Mouse (Mus musculus): ENCODE measurements at regions not wholly inside any gene's neighbourhood (a gene's known extent, or its start where the extent isn't known, plus 50 kb on each side); places are given as distances from the start of the nearest gene placed in this dataset.

DNA sequence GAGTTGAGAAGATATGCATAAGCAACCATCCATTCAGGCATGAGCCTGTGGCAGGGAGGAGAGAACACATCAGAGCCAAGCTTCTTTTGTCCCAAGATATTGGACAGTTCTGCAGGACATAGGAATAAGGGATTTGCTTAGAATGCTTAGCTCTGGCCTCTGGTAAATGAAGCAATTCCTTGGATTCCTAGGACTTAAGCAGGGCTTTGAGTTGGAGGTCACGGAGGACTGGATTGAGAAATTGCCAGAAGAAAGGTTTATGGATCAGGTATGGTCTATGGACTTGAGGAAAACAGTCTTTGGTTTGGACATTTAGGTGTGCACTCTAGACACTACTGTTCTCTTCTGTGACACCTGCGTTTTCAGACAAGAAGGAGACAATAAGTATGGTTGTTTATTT lies 338.4 kb downstream of the Epha4 start:
- no peaks in the 10 kb centered on the region for H3K9me3 ChIP-seq (replicated peaks; ENCODE audit: control insufficient read depth, insufficient read depth, low read length, poor library complexity, severe bottlenecking)
- no peak overlapping the region for H3K27ac ChIP-seq (ENCODE audit: insufficient read depth, low read length)
- no peak overlapping the region for H3K9ac ChIP-seq (ENCODE audit: low read depth, poor library complexity, severe bottlenecking)
- no peaks in the 10 kb centered on the region for H3K27me3 ChIP-seq (ENCODE audit: control insufficient read depth, insufficient read depth, low read length, poor library complexity, severe bottlenecking)
- H3K4me3 ChIP-seq (ENCODE audit: low read depth, low read length), result no peak overlapping the region
- H3K36me3 ChIP-seq (ENCODE audit: control insufficient read depth, insufficient read depth, low read length, poor library complexity, severe bottlenecking), result no peaks in the 10 kb centered on the region
- no peaks in the 10 kb centered on the region for H3K4me1 ChIP-seq (ENCODE audit: control insufficient read depth, insufficient read depth, low read length)
- TF ChIP-seq POLR2A (IDR thresholded peaks at IDR 0.05; ENCODE audit: insufficient read depth, low read length) (no peak), CTCF (IDR thresholded peaks at IDR 0.05; ENCODE audit: low read depth, low read length) (no peak), EP300 (IDR thresholded peaks at IDR 0.05; ENCODE audit: insufficient read depth, low read depth, low read length) (no peak)

DNA sequence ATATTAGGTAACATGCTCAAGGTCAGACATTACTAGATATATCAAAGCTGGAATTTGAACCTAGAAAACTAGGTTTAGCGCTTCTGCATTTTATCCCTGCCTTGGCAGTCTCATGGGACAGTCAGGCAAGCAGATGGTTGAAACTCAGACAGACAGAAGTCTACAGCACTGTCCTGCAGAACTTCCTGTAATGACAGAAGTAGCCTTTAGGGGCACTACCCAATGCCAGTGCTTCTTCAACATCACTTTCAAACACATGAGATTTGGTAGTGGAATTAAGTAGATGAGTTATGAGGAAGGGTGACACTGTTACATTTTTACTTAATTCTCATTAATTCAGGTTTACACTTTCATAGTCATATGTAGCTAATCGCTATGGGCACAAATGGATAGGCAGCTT lies 330.9 kb downstream of the Epha4 start:
- TF ChIP-seq CTCF (IDR thresholded peaks at IDR 0.05; ENCODE audit: low read depth, low read length) (no peak), EP300 (IDR thresholded peaks at IDR 0.05; ENCODE audit: insufficient read depth, low read depth, low read length) (no peak), POLR2A (IDR thresholded peaks at IDR 0.05; ENCODE audit: insufficient read depth, low read length) (no peak)
- no peaks in the 10 kb centered on the region for H3K4me1 ChIP-seq (ENCODE audit: control insufficient read depth, insufficient read depth, low read length)

DNA sequence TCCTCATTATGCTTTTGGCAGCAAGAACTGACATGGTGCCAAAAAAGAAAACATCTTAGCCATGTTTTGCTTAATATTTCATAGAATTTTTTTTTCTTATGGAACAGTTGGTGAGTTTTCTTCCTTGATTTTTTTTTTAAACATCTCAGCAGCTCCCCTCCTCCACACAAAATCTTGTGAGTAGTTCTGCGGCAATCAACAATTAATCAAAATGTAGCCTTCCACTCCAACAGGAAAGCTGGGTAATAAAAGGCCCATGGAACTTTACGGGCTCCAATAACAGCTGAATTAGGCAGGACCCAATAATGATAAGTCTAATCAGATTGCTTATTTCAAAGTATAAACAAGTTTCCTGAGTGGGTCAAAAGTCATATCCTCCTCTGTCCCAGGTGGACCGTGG lies 324.7 kb downstream of the Epha4 start:
- H3K27ac ChIP-seq (ENCODE audit: insufficient read depth, low read length), result no peak overlapping the region
- H3K4me1 ChIP-seq (ENCODE audit: control insufficient read depth, insufficient read depth, low read length), result no peaks in the 10 kb centered on the region
- H3K27me3 ChIP-seq (ENCODE audit: control insufficient read depth, insufficient read depth, low read length, poor library complexity, severe bottlenecking), result no peaks in the 10 kb centered on the region
- no peak overlapping the region for H3K4me3 ChIP-seq (ENCODE audit: low read depth, low read length)
- H3K9ac ChIP-seq (ENCODE audit: low read depth, poor library complexity, severe bottlenecking), result no peak overlapping the region
- TF ChIP-seq POLR2A (IDR thresholded peaks at IDR 0.05; ENCODE audit: insufficient read depth, low read length) (no peak), EP300 (IDR thresholded peaks at IDR 0.05; ENCODE audit: insufficient read depth, low read depth, low read length) (no peak)
- H3K36me3 ChIP-seq (ENCODE audit: control insufficient read depth, insufficient read depth, low read length, poor library complexity, severe bottlenecking), result no peaks in the 10 kb centered on the region
- H3K9me3 ChIP-seq (replicated peaks; ENCODE audit: control insufficient read depth, insufficient read depth, low read length, poor library complexity, severe bottlenecking), result no peaks in the 10 kb centered on the region

More for the DNA sequence above, 330.9 kb downstream of the Epha4 start:
- no peaks in the 10 kb centered on the region for H3K36me3 ChIP-seq (ENCODE audit: control insufficient read depth, insufficient read depth, low read length, poor library complexity, severe bottlenecking)
- no peak overlapping the region for H3K9ac ChIP-seq (ENCODE audit: low read depth, poor library complexity, severe bottlenecking)
- H3K27ac ChIP-seq (ENCODE audit: insufficient read depth, low read length), result no peak overlapping the region
- H3K27me3 ChIP-seq (ENCODE audit: control insufficient read depth, insufficient read depth, low read length, poor library complexity, severe bottlenecking), result no peaks in the 10 kb centered on the region
- no peaks in the 10 kb centered on the region for H3K9me3 ChIP-seq (replicated peaks; ENCODE audit: control insufficient read depth, insufficient read depth, low read length, poor library complexity, severe bottlenecking)
- H3K4me3 ChIP-seq (ENCODE audit: low read depth, low read length), result no peak overlapping the region

DNA sequence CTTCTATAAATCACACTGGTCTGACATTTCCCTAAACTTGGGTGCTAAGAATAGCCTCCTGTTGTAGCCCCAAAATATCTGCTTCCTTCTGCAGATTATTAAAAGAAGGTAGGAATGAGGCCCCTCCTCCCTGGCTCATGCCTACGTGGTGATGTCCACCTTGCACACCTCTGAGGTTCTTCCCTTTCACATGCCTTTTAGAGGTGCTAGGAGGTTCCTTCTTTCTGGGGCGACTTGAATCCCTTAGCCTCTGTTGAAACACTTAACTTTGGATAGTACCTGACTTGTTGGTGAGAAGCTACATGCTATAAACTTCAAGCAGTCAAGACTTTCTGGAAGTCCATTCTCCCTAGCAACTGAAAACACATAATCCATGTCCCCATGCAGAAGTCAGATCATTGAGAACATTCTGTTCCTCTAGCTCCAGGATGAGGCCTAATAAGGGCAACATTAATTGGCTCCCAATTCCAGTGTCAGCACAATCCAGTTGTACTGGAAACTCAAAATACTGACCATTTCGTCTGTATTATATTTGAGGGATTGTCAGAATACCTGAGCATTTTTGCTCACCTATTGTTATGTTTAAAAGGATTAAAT lies 313.5 kb downstream of the Epha4 start:
- Histone ChIP-seq H3K9me3 (replicated peaks; ENCODE audit: control insufficient read depth, insufficient read depth, low read length, poor library complexity, severe bottlenecking) (peaks cover 4% of the 10 kb centered on the region; the same call in 1 of the 2 replicates), H3K4me1 (ENCODE audit: control insufficient read depth, insufficient read depth, low read length) (no peaks in the 10 kb centered on the region), H3K27me3 (ENCODE audit: control insufficient read depth, insufficient read depth, low read length, poor library complexity, severe bottlenecking) (no peaks in the 10 kb centered on the region), H3K27ac (ENCODE audit: insufficient read depth, low read length) (no peak overlapping the region), H3K4me3 (ENCODE audit: low read depth, low read length) (no peak overlapping the region), H3K9ac (ENCODE audit: low read depth, poor library complexity, severe bottlenecking) (no peak overlapping the region), H3K36me3 (ENCODE audit: control insufficient read depth, insufficient read depth, low read length, poor library complexity, severe bottlenecking) (no peaks in the 10 kb centered on the region)
- TF ChIP-seq POLR2A (IDR thresholded peaks at IDR 0.05; ENCODE audit: insufficient read depth, low read length) (no peak), CTCF (IDR thresholded peaks at IDR 0.05; ENCODE audit: low read depth, low read length) (no peak), EP300 (IDR thresholded peaks at IDR 0.05; ENCODE audit: insufficient read depth, low read depth, low read length) (no peak)

DNA sequence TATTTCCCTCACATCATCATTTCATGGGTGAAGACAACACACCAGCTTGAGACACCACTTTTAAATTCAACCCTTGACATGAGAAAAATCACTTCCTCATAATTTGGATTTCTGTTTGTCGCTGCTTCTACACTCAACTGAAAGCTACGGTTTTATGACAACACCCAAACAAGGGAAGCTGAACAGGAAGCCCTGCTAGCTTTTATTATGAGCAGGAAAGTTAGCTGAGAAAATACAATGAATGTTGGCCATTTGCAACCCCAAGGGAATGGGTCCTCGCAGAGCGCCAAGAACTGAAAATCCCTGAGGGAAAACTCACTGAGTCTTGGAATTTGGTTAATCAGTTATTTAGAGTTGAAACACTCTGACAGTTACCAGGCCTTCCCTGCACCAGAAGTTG lies 311.9 kb downstream of the Epha4 start:
- Histone ChIP-seq H3K4me3 (ENCODE audit: low read depth, low read length) (no peak overlapping the region), H3K4me1 (ENCODE audit: control insufficient read depth, insufficient read depth, low read length) (no peaks in the 10 kb centered on the region), H3K27ac (ENCODE audit: insufficient read depth, low read length) (no peak overlapping the region), H3K27me3 (ENCODE audit: control insufficient read depth, insufficient read depth, low read length, poor library complexity, severe bottlenecking) (no peaks in the 10 kb centered on the region), H3K36me3 (ENCODE audit: control insufficient read depth, insufficient read depth, low read length, poor library complexity, severe bottlenecking) (no peaks in the 10 kb centered on the region), H3K9me3 (replicated peaks; ENCODE audit: control insufficient read depth, insufficient read depth, low read length, poor library complexity, severe bottlenecking) (peaks cover 4% of the 10 kb centered on the region; the same call in 1 of the 2 replicates), H3K9ac (ENCODE audit: low read depth, poor library complexity, severe bottlenecking) (no peak overlapping the region)
- no peak for TF ChIP-seq EP300 (IDR thresholded peaks at IDR 0.05; ENCODE audit: insufficient read depth, low read depth, low read length)
- no peak for TF ChIP-seq POLR2A (IDR thresholded peaks at IDR 0.05; ENCODE audit: insufficient read depth, low read length)
- TF ChIP-seq CTCF (IDR thresholded peaks at IDR 0.05; ENCODE audit: low read depth, low read length), result no peak

DNA sequence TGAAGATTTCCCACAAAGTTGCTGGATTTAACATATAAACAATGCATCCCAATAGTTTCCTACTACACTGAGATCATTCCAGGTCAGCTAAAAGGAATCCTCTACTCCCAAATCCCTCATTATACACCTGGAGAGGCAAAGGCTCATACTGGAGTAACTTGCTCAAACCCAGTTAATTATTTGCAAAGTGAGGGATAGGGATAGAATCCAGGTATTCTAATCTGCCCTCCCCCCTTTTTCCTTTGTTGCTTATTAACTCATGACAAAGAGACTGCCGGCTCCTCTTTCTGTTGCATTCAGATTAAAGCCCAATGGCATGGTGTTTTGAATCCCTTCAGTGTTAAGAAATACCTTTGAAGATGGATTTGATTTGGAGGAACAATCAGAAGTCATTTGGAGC lies 308.4 kb downstream of the Epha4 start:
- no peaks in the 10 kb centered on the region for H3K4me1 ChIP-seq (ENCODE audit: control insufficient read depth, insufficient read depth, low read length)
- H3K27ac ChIP-seq (ENCODE audit: insufficient read depth, low read length), result no peak overlapping the region
- H3K9ac ChIP-seq (ENCODE audit: low read depth, poor library complexity, severe bottlenecking), result no peak overlapping the region
- H3K27me3 ChIP-seq (ENCODE audit: control insufficient read depth, insufficient read depth, low read length, poor library complexity, severe bottlenecking), result no peaks in the 10 kb centered on the region
- no peak overlapping the region for H3K4me3 ChIP-seq (ENCODE audit: low read depth, low read length)
- no peak for TF ChIP-seq CTCF (IDR thresholded peaks at IDR 0.05; ENCODE audit: low read depth, low read length)
- no peak for TF ChIP-seq POLR2A (IDR thresholded peaks at IDR 0.05; ENCODE audit: insufficient read depth, low read length)
- TF ChIP-seq EP300 (IDR thresholded peaks at IDR 0.05; ENCODE audit: insufficient read depth, low read depth, low read length), result no peak
- no peaks in the 10 kb centered on the region for H3K9me3 ChIP-seq (replicated peaks; ENCODE audit: control insufficient read depth, insufficient read depth, low read length, poor library complexity, severe bottlenecking)
- no peaks in the 10 kb centered on the region for H3K36me3 ChIP-seq (ENCODE audit: control insufficient read depth, insufficient read depth, low read length, poor library complexity, severe bottlenecking)
